Comparison of ENCODE assay signal across 7 mouse cellular contexts in the genomic region with DNA sequence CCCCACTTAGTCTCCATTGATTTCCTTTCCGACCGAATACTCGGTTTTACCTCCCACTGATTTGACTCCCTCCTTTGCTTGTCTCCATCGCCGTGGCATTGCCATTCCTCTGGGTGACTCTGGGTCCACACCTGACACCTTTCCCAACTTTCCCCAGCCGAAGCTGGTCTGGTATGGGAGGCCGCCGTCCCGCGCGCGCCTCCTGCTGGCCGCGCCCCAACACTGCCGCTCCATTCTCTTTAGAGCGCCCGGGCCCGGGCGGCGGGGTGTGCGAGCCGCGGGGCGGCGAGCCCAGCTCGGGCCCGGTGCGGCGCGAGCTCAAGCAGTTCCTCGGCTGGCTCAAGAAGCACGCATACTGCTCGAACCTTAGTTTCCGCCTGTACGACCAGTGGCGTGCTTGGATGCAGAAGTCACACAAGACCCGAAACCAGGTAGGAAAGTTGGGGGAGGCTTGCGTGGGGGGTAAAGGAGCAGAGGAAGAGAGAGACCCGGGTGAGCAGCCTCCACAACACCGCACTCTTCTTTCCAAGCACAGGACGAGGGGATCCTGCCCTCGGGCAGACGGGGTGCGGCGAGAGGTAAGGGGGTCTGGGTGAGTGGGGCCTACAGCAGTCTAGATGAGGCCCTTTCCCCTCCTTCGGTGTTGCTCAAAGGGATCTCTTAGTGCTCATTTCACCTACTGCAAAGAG. TPM values are rescaled to one million over a fixed set of nuclear protein-coding genes. Genes with fewer than 3 reads are reported as not detected.
A peak's percentile ranks its signal among the peaks of the same experiment; 100 is the strongest.
DNase-seq lines count a peak whose midpoint lies in the region; ATAC-seq and TF ChIP-seq lines count a peak whose summit lies in the region.

No protein-coding gene starts in this region.

- ATAC-seq in embryonic facial prominence, embryonic 11.5 days (replicated peaks; ENCODE audit: insufficient number of reproducible peaks, low FRiP score, low TSS enrichment, low read depth), result no peak
- 0 out of 2 replicates have a peak, but pooled peaks have one; percentile 13 for ATAC-seq in heart, embryonic 11.5 days (replicated peaks; ENCODE audit: insufficient number of reproducible peaks, low FRiP score, low TSS enrichment)
- no peak for ATAC-seq in kidney, postnatal 0 days (replicated peaks; ENCODE audit: low FRiP score, low read depth)

- H3K4me1 ChIP-seq in E14TG2a.4 (replicated peaks; ENCODE audit: low read depth, low read length), result peaks cover 78% of the 10 kb centered on the region
- H3K4me1 ChIP-seq in embryonic facial prominence, embryonic 11.5 days (ENCODE audit: control insufficient read depth, insufficient read depth, low read length), result peaks cover 19% of the 10 kb centered on the region
- H3K4me1 ChIP-seq in heart, embryonic 11.5 days (ENCODE audit: control insufficient read depth, insufficient read depth, low read length), result peaks cover 29% of the 10 kb centered on the region
- peaks cover 18% of the 10 kb centered on the region for H3K4me1 ChIP-seq in kidney, postnatal 0 days (replicated peaks; ENCODE audit: insufficient read depth, low read length)

- peaks cover 33% of the 10 kb centered on the region for H3K36me3 ChIP-seq in E14TG2a.4 (ENCODE audit: insufficient read depth, low read length)
- peaks cover 6% of the 10 kb centered on the region for H3K36me3 ChIP-seq in embryonic facial prominence, embryonic 11.5 days (replicated peaks; ENCODE audit: control insufficient read depth, insufficient read depth, low read depth, low read length)
- peaks cover 4% of the 10 kb centered on the region for H3K36me3 ChIP-seq in heart, embryonic 11.5 days (ENCODE audit: control insufficient read depth, insufficient read depth, low read length)
- H3K36me3 ChIP-seq in kidney, postnatal 0 days (ENCODE audit: insufficient read depth, low read length), result peaks cover 8% of the 10 kb centered on the region; the same call in 1 of the 2 replicates

- H3K27ac ChIP-seq in embryonic facial prominence, embryonic 11.5 days (replicated peaks; ENCODE audit: low read depth, low read length), result no peak overlapping the region; the same call in 1 of the 2 replicates
- no peak overlapping the region for H3K27ac ChIP-seq in heart, embryonic 11.5 days (ENCODE audit: low read depth, low read length)
- H3K27ac ChIP-seq in kidney, postnatal 0 days, result no peak overlapping the region

- DNase-seq in adrenal gland, adult 2 months, result peak; percentile 69
- peak; percentile 84 for DNase-seq in embryonic facial prominence, embryonic 11.5 days (ENCODE audit: low spot score)
- peak; percentile 89 for DNase-seq in kidney, postnatal 0 days (ENCODE audit: low spot score)
- peak; percentile 62 for DNase-seq in lung, postnatal 25 days (ENCODE audit: low spot score)
- DNase-seq in spleen, adult 12 weeks (ENCODE audit: low spot score), result peak; percentile 56

- peak overlapping the region; percentile 32; the same call in 1 of the 2 replicates for H3K9ac ChIP-seq in embryonic facial prominence, embryonic 11.5 days (replicated peaks; ENCODE audit: low read length)
- H3K9ac ChIP-seq in heart, embryonic 11.5 days (ENCODE audit: low read depth, low read length), result no peak overlapping the region
- no peak overlapping the region for H3K9ac ChIP-seq in kidney, postnatal 0 days (ENCODE audit: low read depth, low read length)

- no peak for TF ChIP-seq CTCF in E14TG2a.4 (conservative IDR thresholded peaks at IDR 0.05; ENCODE audit: low read length)
- TF ChIP-seq CTCF in kidney, postnatal 0 days (IDR thresholded peaks at IDR 0.05; ENCODE audit: low read depth), result peak; percentile 81

- H3K27me3 ChIP-seq in E14TG2a.4 (ENCODE audit: insufficient read depth, low read length), result peaks cover 61% of the 10 kb centered on the region
- H3K27me3 ChIP-seq in embryonic facial prominence, embryonic 11.5 days (ENCODE audit: control insufficient read depth, insufficient read depth, low read length), result peaks cover 26% of the 10 kb centered on the region
- peaks cover 60% of the 10 kb centered on the region for H3K27me3 ChIP-seq in heart, embryonic 11.5 days (ENCODE audit: control insufficient read depth, insufficient read depth, low read length)
- H3K27me3 ChIP-seq in kidney, postnatal 0 days (ENCODE audit: insufficient read depth, low read length), result peaks cover 41% of the 10 kb centered on the region

- no peaks in the 10 kb centered on the region for H3K9me3 ChIP-seq in E14TG2a.4 (ENCODE audit: low read length)
- H3K9me3 ChIP-seq in embryonic facial prominence, embryonic 11.5 days (replicated peaks; ENCODE audit: control insufficient read depth, low read length), result no peaks in the 10 kb centered on the region
- H3K9me3 ChIP-seq in heart, embryonic 11.5 days (replicated peaks; ENCODE audit: control insufficient read depth, low read length), result no peaks in the 10 kb centered on the region
- no peaks in the 10 kb centered on the region for H3K9me3 ChIP-seq in kidney, postnatal 0 days (replicated peaks; ENCODE audit: low read length)

- H3K4me2 ChIP-seq in embryonic facial prominence, embryonic 11.5 days (ENCODE audit: low read depth, low read length), result peak overlapping the region; percentile 11
- H3K4me2 ChIP-seq in heart, embryonic 11.5 days, result peak overlapping the region; percentile 15; the same call in 1 of the 2 replicates
- peak overlapping the region; percentile 32 for H3K4me2 ChIP-seq in kidney, postnatal 0 days (ENCODE audit: low read length)

- WGBS in embryonic facial prominence, embryonic 11.5 days, result 9% methylated on average over 46 of the region's 46 CpGs
- 14% methylated on average over 46 of the region's 46 CpGs for WGBS in heart, embryonic 11.5 days (ENCODE audit: insufficient replicate concordance)
- 15% methylated on average over 46 of the region's 46 CpGs for WGBS in kidney, postnatal 0 days

- peak overlapping the region; percentile 48 for H3K4me3 ChIP-seq in E14TG2a.4 (replicated peaks; ENCODE audit: low read length)
- H3K4me3 ChIP-seq in embryonic facial prominence, embryonic 11.5 days (ENCODE audit: low read depth, low read length), result no peak overlapping the region
- no peak overlapping the region for H3K4me3 ChIP-seq in heart, embryonic 11.5 days (ENCODE audit: low read depth, low read length)
- no peak overlapping the region for H3K4me3 ChIP-seq in kidney, postnatal 0 days (replicated peaks; ENCODE audit: low read depth, low read length)

RNA-seq across cellular contexts. Expression of a gene that starts 3.3 kb away (rescaled TPM):
- 100 to 1,000 TPM; 148 to 164 TPM for total RNA-seq in adrenal gland, adult 2 months (2021)
- polyA plus RNA-seq in adrenal gland, adult 2 months (2012; rRNA removed), result 327 and 373 TPM in 2 replicates
- polyA plus RNA-seq in embryonic facial prominence, embryonic 11.5 days (2014; fragmentation: Nextera tagmentation; extraction: Ambion mirVana), result 126 and 140 TPM in 2 replicates
- polyA plus RNA-seq in heart, embryonic 11.5 days (2014; fragmentation: Nextera tagmentation; extraction: Ambion mirVana), result 109 and 124 TPM in 2 replicates
- 140 TPM in 2 replicates for polyA plus RNA-seq in kidney, postnatal 0 days (2015; fragmentation: Nextera tagmentation; extraction: Ambion mirVana)

RNA-seq across cellular contexts. Expression of a gene that starts 7.4 kb away (rescaled TPM):
- total RNA-seq in adrenal gland, adult 2 months (2021), result 1,000 to 10,000 TPM; 1,627 to 1,685 TPM
- polyA plus RNA-seq in adrenal gland, adult 2 months (2012; rRNA removed), result 619 and 1,322 TPM in 2 replicates
- 783 and 884 TPM in 2 replicates for polyA plus RNA-seq in embryonic facial prominence, embryonic 11.5 days (2014; fragmentation: Nextera tagmentation; extraction: Ambion mirVana)
- polyA plus RNA-seq in heart, embryonic 11.5 days (2014; fragmentation: Nextera tagmentation; extraction: Ambion mirVana), result 798 and 827 TPM in 2 replicates
- 1,111 and 1,265 TPM in 2 replicates for polyA plus RNA-seq in kidney, postnatal 0 days (2015; fragmentation: Nextera tagmentation; extraction: Ambion mirVana)

RNA-seq across cellular contexts. Expression of a gene that starts 10.2 kb away (rescaled TPM):
- 1 to 10 TPM in 1 of 2 experiments, under 1 TPM in 1; 0.58 to 1.4 TPM for total RNA-seq in adrenal gland, adult 2 months (2021)
- 0.58 and 1.2 TPM in 2 replicates for polyA plus RNA-seq in adrenal gland, adult 2 months (2012; rRNA removed)
- polyA plus RNA-seq in embryonic facial prominence, embryonic 11.5 days (2014; fragmentation: Nextera tagmentation; extraction: Ambion mirVana), result 63.8 and 64.7 TPM in 2 replicates
- polyA plus RNA-seq in heart, embryonic 11.5 days (2014; fragmentation: Nextera tagmentation; extraction: Ambion mirVana), result 0.80 and 3.8 TPM in 2 replicates
- 31.3 and 33.7 TPM in 2 replicates for polyA plus RNA-seq in kidney, postnatal 0 days (2015; fragmentation: Nextera tagmentation; extraction: Ambion mirVana)

RNA-seq across cellular contexts. Expression of a gene that starts 16.0 kb away (rescaled TPM):
- 10 to 100 TPM; 16.8 to 24.3 TPM for total RNA-seq in adrenal gland, adult 2 months (2021)
- 42.9 and 55.8 TPM in 2 replicates for polyA plus RNA-seq in adrenal gland, adult 2 months (2012; rRNA removed)
- 25.4 and 25.7 TPM in 2 replicates for polyA plus RNA-seq in embryonic facial prominence, embryonic 11.5 days (2014; fragmentation: Nextera tagmentation; extraction: Ambion mirVana)
- polyA plus RNA-seq in heart, embryonic 11.5 days (2014; fragmentation: Nextera tagmentation; extraction: Ambion mirVana), result 0.44 and 0.86 TPM in 2 replicates
- 3.0 and 3.5 TPM in 2 replicates for polyA plus RNA-seq in kidney, postnatal 0 days (2015; fragmentation: Nextera tagmentation; extraction: Ambion mirVana)

RNA-seq across cellular contexts. Expression of a gene that starts 24.3 kb away (rescaled TPM):
- 100 to 1,000 TPM; 269 to 287 TPM for total RNA-seq in adrenal gland, adult 2 months (2021)
- polyA plus RNA-seq in adrenal gland, adult 2 months (2012; rRNA removed), result 602 and 610 TPM in 2 replicates
- 175 and 196 TPM in 2 replicates for polyA plus RNA-seq in embryonic facial prominence, embryonic 11.5 days (2014; fragmentation: Nextera tagmentation; extraction: Ambion mirVana)
- 202 and 212 TPM in 2 replicates for polyA plus RNA-seq in heart, embryonic 11.5 days (2014; fragmentation: Nextera tagmentation; extraction: Ambion mirVana)
- polyA plus RNA-seq in kidney, postnatal 0 days (2015; fragmentation: Nextera tagmentation; extraction: Ambion mirVana), result 249 and 255 TPM in 2 replicates
